Mouse (Mus musculus) telencephalon, adult 2 months (tissue): ENCODE measurements around the gene Spin1.
A peak's percentile ranks its signal among the peaks of the same experiment; 100 is the strongest.
"Not testable (repeated sequence)": the region's sequence is repeated elsewhere in the genome, so short reads cannot be mapped to it uniquely, and the experiment has no call there.

ENCODE experiments used
- DNase-seq: peaks from one replicate; pipeline ENCODE4 v3.0.0-alpha.2; 2011; ENCODE audit warnings: low read depth, low spot score

Gene Spin1

GRCm38 (mm10) chr13:51094323-51095195 is 6.1 kb upstream of the Spin1 start:
- DNase-seq, result no peak

- DNase-seq, result no peak
Measured at GRCm38 (mm10) chr13:51095196-51095715, 5.4 kb upstream of the Spin1 start.

- DNase-seq, result no peak
Measured at GRCm38 (mm10) chr13:51096644-51097043, 4.0 kb upstream of the Spin1 start.

- peak; percentile 32 for DNase-seq
Measured at GRCm38 (mm10) chr13:51099560-51100232, 984 bp upstream of the Spin1 start.

GRCm38 (mm10) chr13:51101016-51101776 is 516 bp downstream of the Spin1 start:
- no peak for DNase-seq

GRCm38 (mm10) chr13:51101777-51102132 is 1.1 kb downstream of the Spin1 start:
- DNase-seq, result peak; percentile 11

- DNase-seq, result no peak
Measured at GRCm38 (mm10) chr13:51103111-51103725, 2.5 kb downstream of the Spin1 start.

- no peak for DNase-seq
Measured at GRCm38 (mm10) chr13:51103861-51104650, 3.4 kb downstream of the Spin1 start.

- no peak for DNase-seq
Measured at GRCm38 (mm10) chr13:51105861-51106655, 5.4 kb downstream of the Spin1 start.

GRCm38 (mm10) chr13:51106816-51107215 is 6.1 kb downstream of the Spin1 start:
- DNase-seq, result no peak

- DNase-seq, result no peak
Measured at GRCm38 (mm10) chr13:51109517-51109916, 8.8 kb downstream of the Spin1 start.

GRCm38 (mm10) chr13:51114398-51114797 is 13.7 kb downstream of the Spin1 start:
- not testable (repeated sequence) for DNase-seq

GRCm38 (mm10) chr13:51115762-51116161 is 15.1 kb downstream of the Spin1 start:
- DNase-seq, result no peak

- DNase-seq, result no peak
Measured at GRCm38 (mm10) chr13:51120734-51121133, 20.1 kb downstream of the Spin1 start.

GRCm38 (mm10) chr13:51121966-51122365 is 21.3 kb downstream of the Spin1 start:
- DNase-seq, result no peak

- DNase-seq, result no peak
Measured at GRCm38 (mm10) chr13:51122771-51123170, 22.1 kb downstream of the Spin1 start.

- DNase-seq, result no peak
Measured at GRCm38 (mm10) chr13:51125357-51125756, 24.7 kb downstream of the Spin1 start.

GRCm38 (mm10) chr13:51127906-51128305 is 27.2 kb downstream of the Spin1 start:
- DNase-seq, result no peak

- DNase-seq, result no peak
Measured at GRCm38 (mm10) chr13:51128417-51128816, 27.7 kb downstream of the Spin1 start.

GRCm38 (mm10) chr13:51131179-51131578 is 30.5 kb downstream of the Spin1 start:
- DNase-seq, result peak; percentile 15
